Mouse (Mus musculus) heart, embryonic 14.5 days (tissue): Measurements from ENCODE around the gene Thap7. TPM values are rescaled to one million over a fixed set of nuclear protein-coding genes. Genes with fewer than 3 reads are reported as not detected.

Source experiments
- ATAC-seq: fragments of 200-750 bp; cut with Nextera tagmentation; 2 replicates; pipeline ENCODE4 v1.8.0; 2017; ENCODE audit warnings: low read depth, moderate TSS enrichment; ENCODE audit not compliant: insufficient number of reproducible peaks, insufficient read depth, low FRiP score
- H3K27ac ChIP-seq, 2 experiments: fragments of 200-500 bp in 1 of 2; fragments of 300-500 bp in 1 of 2; sonication (generic) in 1 of 2; replicated peaks in 1 of 2; 2 replicates each; pipeline ENCODE4 v1.5.1; 2012 to 2014; ENCODE audit warnings: low read depth in 2 of 2, low read length in 2 of 2, control low read depth in 1 of 2, mild to moderate bottlenecking in 1 of 2, mixed read lengths in 1 of 2; ENCODE audit not compliant: control insufficient read depth in 1 of 2, insufficient read depth in 1 of 2
- H3K27me3 ChIP-seq: fragments of 300-500 bp; sonication (generic); 2 replicates; pipeline ENCODE4 v1.6.1; 2014; ENCODE audit warnings: mild to moderate bottlenecking, low read length, control low read depth; ENCODE audit not compliant: control insufficient read depth, insufficient read depth
- H3K36me3 ChIP-seq: fragments of 300-500 bp; sonication (generic); 2 replicates; pipeline ENCODE4 v1.6.1; 2014; ENCODE audit warnings: mild to moderate bottlenecking, control low read depth, low read length, mixed read lengths; ENCODE audit not compliant: control insufficient read depth, insufficient read depth
- H3K4me1 ChIP-seq, 2 experiments: fragments of 200-500 bp in 1 of 2; fragments of 300-500 bp in 1 of 2; sonication (generic) in 1 of 2; 2 replicates each; pipeline ENCODE4 v1.6.1; 2012 to 2014; ENCODE audit warnings: low read length in 2 of 2, control low read depth in 1 of 2, mixed read lengths in 1 of 2; ENCODE audit not compliant: control insufficient read depth in 2 of 2, insufficient read depth in 2 of 2
- H3K4me2 ChIP-seq: fragments of 300-500 bp; sonication (generic); 2 replicates; pipeline ENCODE4 v1.6.1; 2014; ENCODE audit warnings: mild to moderate bottlenecking, low read length
- H3K4me3 ChIP-seq, 2 experiments: fragments of 200-500 bp in 1 of 2; fragments of 300-500 bp in 1 of 2; sonication (generic) in 1 of 2; 2 replicates each; pipeline ENCODE4 v1.5.1; 2012 to 2014; ENCODE audit warnings: low read length in 2 of 2, mild to moderate bottlenecking in 2 of 2, control low read depth in 1 of 2, low read depth in 1 of 2, moderate library complexity in 1 of 2; ENCODE audit not compliant: control insufficient read depth in 1 of 2, insufficient read depth in 1 of 2
- H3K9ac ChIP-seq: fragments of 300-500 bp; sonication (generic); 2 replicates; pipeline ENCODE4 v1.6.1; 2014; ENCODE audit warnings: mild to moderate bottlenecking, low read length
- H3K9me3 ChIP-seq: fragments of 300-500 bp; sonication (generic); 2 replicates; pipeline ENCODE4 v1.6.1; 2016; ENCODE audit warnings: low read length, control low read depth; ENCODE audit not compliant: control insufficient read depth
- WGBS: fragments of 180-500 bp; shearing (Covaris S2); extraction: QIAGEN DNeasy Blood & Tissue Kit; methylation state at CpG from one replicate; pipeline ENCODE4 v1.1.7; 2014; 5-methylcytosine and 5-hydroxymethylcytosine counted together
- polyA plus RNA-seq: library from polyadenylated mRNA; unstranded; fragments of >200 nt; fragmentation: Nextera tagmentation; extraction: Ambion mirVana; gene quantifications from 2 replicates; pipeline ENCODE4 v1.2.1, GENCODE M21; 2014

Gene Thap7
- polyA plus RNA-seq, 1 experiment from 2014 or later, result 27.1 TPM

- ATAC-seq, result no peak; the same call in 1 of the 2 replicates
- WGBS, result 3% methylated on average over 10 of the region's 10 CpGs
These were observed 30.8 kb upstream of the Thap7 start, which contains the start of gene P2rx6 for GRCm38 (mm10) chr16:17561751-17562208. Gene P2rx6 (plus strand): TSS chr16:17561885.

DNA sequence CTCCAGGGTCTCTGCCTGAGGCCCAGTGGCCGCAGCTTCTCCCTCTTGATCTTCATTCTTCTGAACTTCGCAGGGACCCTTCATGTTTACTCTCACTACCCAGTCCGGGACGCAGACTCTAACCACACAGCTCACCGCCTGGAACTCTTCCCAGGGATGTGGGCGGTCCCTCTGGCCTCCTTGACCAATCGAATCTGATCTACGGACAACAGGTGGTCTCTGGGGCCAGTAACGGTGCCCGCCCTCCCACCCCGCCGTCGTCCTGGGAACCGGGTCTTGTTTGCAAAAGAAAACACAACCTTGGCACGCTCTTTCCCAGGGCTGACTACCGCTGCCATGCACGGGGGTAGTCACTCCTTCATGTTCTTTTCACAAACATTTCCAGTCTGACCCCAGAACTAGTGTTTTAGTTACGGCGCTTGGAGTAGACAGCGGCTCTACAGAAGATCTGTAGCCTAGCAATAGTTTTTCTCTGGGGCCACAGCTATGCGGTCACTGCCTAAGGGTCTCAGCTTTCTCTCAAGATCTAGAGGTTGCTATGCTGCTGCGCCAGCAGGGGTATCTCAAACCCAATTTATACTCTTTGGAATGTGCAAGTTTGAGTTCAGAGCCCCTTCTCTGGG, 30.3 kb upstream of the Thap7 start, which contains the start of gene Lrrc74b:
TSS of gene Lrrc74b (minus strand) at position 120 of the 623 bp plus-strand sequence.
- no peaks in the 10 kb centered on the region for H3K36me3 ChIP-seq
- peaks cover 26 to 29% of the 10 kb centered on the region in 2 experiments for H3K4me1 ChIP-seq
- no peaks in the 10 kb centered on the region for H3K27me3 ChIP-seq
- no peaks in the 10 kb centered on the region for H3K9me3 ChIP-seq
- H3K27ac ChIP-seq, result peak within 1 kb of the TSS; percentile 64; a peak in 3 of 4 replicates
- H3K4me2 ChIP-seq, result peak within 1 kb of the TSS; percentile 83
- peak; percentile 68 for ATAC-seq
- WGBS, result under 1% methylated on average over 22 of the region's 22 CpGs
- peak within 1 kb of the TSS; percentile 36 to 39 for H3K4me3 ChIP-seq
- peak within 1 kb of the TSS; percentile 61 for H3K9ac ChIP-seq

More at GRCm38 (mm10) chr16:17561751-17562208, 30.8 kb upstream of the Thap7 start, which contains the start of gene P2rx6:
- Histone ChIP-seq H3K4me1 (peaks cover 26 to 29% of the 10 kb centered on the region in 2 experiments), H3K27me3 (no peaks in the 10 kb centered on the region), H3K27ac (peak within 1 kb of the TSS; percentile 64; a peak in 3 of 4 replicates), H3K9me3 (no peaks in the 10 kb centered on the region), H3K36me3 (no peaks in the 10 kb centered on the region), H3K4me2 (peak within 1 kb of the TSS; percentile 83), H3K4me3 (peak within 1 kb of the TSS; percentile 36 to 39), H3K9ac (peak within 1 kb of the TSS; percentile 61)

- H3K9ac ChIP-seq, result no peak overlapping the region
- H3K9me3 ChIP-seq, result no peaks in the 10 kb centered on the region
- H3K4me3 ChIP-seq, result no peak overlapping the region
- no peak overlapping the region; a peak in 1 of 4 replicates for H3K27ac ChIP-seq
- no peaks in the 10 kb centered on the region for H3K36me3 ChIP-seq
- peak overlapping the region; percentile 51 for H3K4me2 ChIP-seq
- H3K27me3 ChIP-seq, result no peaks in the 10 kb centered on the region
- peaks cover 31 to 39% of the 10 kb centered on the region in 2 experiments for H3K4me1 ChIP-seq
- WGBS, result 58% methylated on average over 9 of the region's 9 CpGs
- no peak for ATAC-seq
These were observed 28.6 kb upstream of the Thap7 start for GRCm38 (mm10) chr16:17559396-17560027.

DNA sequence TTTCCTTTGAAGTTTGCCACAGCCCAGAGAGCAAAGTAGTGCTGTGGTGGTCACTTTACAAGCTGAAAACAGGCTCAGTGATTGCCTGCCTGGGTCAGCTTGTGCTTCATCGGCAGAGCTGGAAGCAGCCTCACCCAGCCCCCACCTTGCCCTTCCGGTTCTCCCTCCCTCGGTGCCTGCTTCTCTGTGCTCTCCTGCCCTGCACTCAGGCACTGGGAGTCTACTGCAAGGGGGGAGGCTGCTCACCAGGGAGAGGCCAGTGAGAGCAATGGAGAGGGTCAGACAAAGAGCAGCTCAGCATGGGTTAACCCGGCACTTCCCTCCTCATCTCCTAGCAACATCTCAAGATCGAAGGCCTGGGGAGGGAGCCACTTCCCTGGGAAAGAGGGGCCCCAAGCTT, 27.9 kb upstream of the Thap7 start:
- 2% methylated on average over 5 of the region's 5 CpGs for WGBS
- Histone ChIP-seq H3K27ac (peak overlapping the region in 1 of 2 experiments; percentile 24; a peak in 3 of 4 replicates), H3K4me2 (peak overlapping the region; percentile 51), H3K9me3 (no peaks in the 10 kb centered on the region), H3K27me3 (no peaks in the 10 kb centered on the region), H3K4me1 (peaks cover 37 to 46% of the 10 kb centered on the region in 2 experiments), H3K36me3 (no peaks in the 10 kb centered on the region), H3K4me3 (no peak overlapping the region), H3K9ac (peak overlapping the region; percentile 46)
- no peak for ATAC-seq

- Histone ChIP-seq H3K27ac (peak overlapping the region in 1 of 2 experiments; percentile 19; a peak in 2 of 4 replicates), H3K9ac (peak overlapping the region; percentile 46), H3K4me2 (peak overlapping the region; percentile 51), H3K27me3 (no peaks in the 10 kb centered on the region), H3K4me1 (peaks cover 39 to 49% of the 10 kb centered on the region in 2 experiments), H3K4me3 (no peak overlapping the region), H3K36me3 (no peaks in the 10 kb centered on the region), H3K9me3 (no peaks in the 10 kb centered on the region)
- ATAC-seq, result no peak
- WGBS, result 4% methylated on average over 5 of the region's 5 CpGs
These were observed 27.1 kb upstream of the Thap7 start for GRCm38 (mm10) chr16:17557947-17558480.

- no peak overlapping the region for H3K4me3 ChIP-seq
- H3K4me1 ChIP-seq, result peaks cover 36 to 46% of the 10 kb centered on the region in 2 experiments
- no peak overlapping the region for H3K9ac ChIP-seq
- H3K4me2 ChIP-seq, result no peak overlapping the region
- no peak overlapping the region for H3K27ac ChIP-seq
- WGBS, result 63% methylated on average over 4 of the region's 4 CpGs
- no peaks in the 10 kb centered on the region for H3K9me3 ChIP-seq
- H3K36me3 ChIP-seq, result no peaks in the 10 kb centered on the region
- ATAC-seq, result no peak
- no peaks in the 10 kb centered on the region for H3K27me3 ChIP-seq
These were observed 26.0 kb upstream of the Thap7 start for GRCm38 (mm10) chr16:17556907-17557306.

DNA sequence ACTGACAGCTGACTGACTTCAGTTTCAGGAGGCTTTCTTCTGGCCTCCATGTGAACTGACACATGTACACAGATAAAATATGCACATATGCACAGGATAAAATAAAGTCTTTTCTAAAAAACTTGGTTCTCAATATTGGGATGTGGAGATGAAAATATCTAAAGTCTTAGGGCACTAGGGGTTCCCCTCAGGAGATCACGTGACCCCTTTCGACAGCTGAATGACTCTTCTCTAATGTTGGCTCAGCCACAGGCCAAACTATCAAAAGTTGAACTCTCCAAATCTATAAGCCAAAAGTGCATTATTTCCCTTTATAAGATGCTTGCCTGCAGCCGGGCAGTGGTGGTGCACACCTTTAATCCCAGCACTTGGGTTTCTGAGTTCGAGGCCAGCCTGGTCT, 25.2 kb upstream of the Thap7 start:
- 86% methylated on average over 4 of the region's 4 CpGs for WGBS
- Histone ChIP-seq H3K36me3 (no peaks in the 10 kb centered on the region), H3K9me3 (no peaks in the 10 kb centered on the region), H3K4me2 (no peak overlapping the region), H3K4me3 (no peak overlapping the region), H3K4me1 (peaks cover 29 to 38% of the 10 kb centered on the region in 2 experiments), H3K9ac (no peak overlapping the region), H3K27me3 (no peaks in the 10 kb centered on the region), H3K27ac (no peak overlapping the region)
- no peak for ATAC-seq
